Mouse (Mus musculus) heart, embryonic 11.5 days (tissue): ENCODE measurements around the gene Ak3. TPM values are rescaled to one million over a fixed set of nuclear protein-coding genes. Genes with fewer than 3 reads are reported as not detected.

Source experiments
- polyA plus RNA-seq: library from polyadenylated mRNA; unstranded; fragments of >200 nt; fragmentation: Nextera tagmentation; extraction: Ambion mirVana; gene quantifications from 2 replicates; pipeline ENCODE4 v1.2.1, GENCODE M21; 2014

Gene Ak3
- polyA plus RNA-seq, 1 experiment from 2014 or later: 74.4 TPM

Other genes with a start within 250 kb of the Ak3 start
- 0.93 and 1.5 TPM in 2 replicates for gene Slc1a1, start 212.9 kb downstream of the Ak3 start, polyA plus RNA-seq
- gene Plpp6, start 84.0 kb downstream of the Ak3 start, polyA plus RNA-seq: 6.2 and 8.3 TPM in 2 replicates
- gene 4430402I18Rik, start 80.2 kb downstream of the Ak3 start, polyA plus RNA-seq: 2.3 and 5.1 TPM in 2 replicates
- 35.6 and 36.7 TPM in 2 replicates for gene Cdc37l1, start 57.6 kb downstream of the Ak3 start, polyA plus RNA-seq
- 26.4 and 27.8 TPM in 2 replicates for gene Rcl1, start 53.4 kb upstream of the Ak3 start, polyA plus RNA-seq
- gene Jak2, start 203.9 kb upstream of the Ak3 start, polyA plus RNA-seq: 9.8 and 10.4 TPM in 2 replicates